11 mouse cellular contexts compared by ENCODE assay signal in genomic region chr11:75409679-75410575, GRCm38 (mm10). TPM values are rescaled to one million over a fixed set of nuclear protein-coding genes. Genes with fewer than 3 reads are reported as not detected.
DNase-seq lines count a peak whose midpoint lies in the region; ATAC-seq and TF ChIP-seq lines count a peak whose summit lies in the region.
"Had no signal": no experiment of that assay in that cellular context is flagged by ENCODE, and none has a peak within 500 bp of the region (broad histone marks: within the 10 kb centered on the region; RNA-seq: fewer than 3 reads in every experiment).

No protein-coding gene starts in this region.

- DNase-seq in A20 (ENCODE audit: low read depth, low spot score), result peak; percentile 87
- DNase-seq in B cell, adult 2 months, result peak; percentile 56 to 59
- DNase-seq in kidney, adult 2 months, result peak; percentile 59
- DNase-seq in gastrocnemius, adult 2 months, result no peak
- DNase-seq in c-Kit-positive CD71-positive TER-119-positive erythroid progenitor cells, embryonic 14.5 days (ENCODE audit: low spot score), result no peak
- DNase-seq: adrenal gland, postnatal 10 days; cerebellum, postnatal 14 days had no signal

- H3K9me3 ChIP-seq in neural tube, embryonic 15.5 days (replicated peaks), result no peaks in the 10 kb centered on the region
- no peaks in the 10 kb centered on the region for H3K9me3 ChIP-seq in midbrain, embryonic 13.5 days

- H3K36me3 ChIP-seq in kidney, adult 2 months (ENCODE audit: control insufficient read depth, insufficient read depth, low read length), result no peaks in the 10 kb centered on the region
- H3K36me3 ChIP-seq in neural tube, embryonic 15.5 days, result peaks cover 3% of the 10 kb centered on the region; the same call in 1 of the 2 replicates
- 0 out of 2 replicates have a peak, but pooled peaks cover 3% of the 10 kb centered on the region for H3K36me3 ChIP-seq in midbrain, embryonic 13.5 days

- no peak for TF ChIP-seq POLR2A in kidney, adult 2 months (IDR thresholded peaks at IDR 0.05; ENCODE audit: low read depth, low read length)

- H3K9ac ChIP-seq in neural tube, embryonic 15.5 days (replicated peaks), result no peak overlapping the region
- H3K9ac ChIP-seq in midbrain, embryonic 13.5 days (replicated peaks), result no peak overlapping the region

- no peaks in the 10 kb centered on the region for H3K27me3 ChIP-seq in kidney, adult 2 months (replicated peaks; ENCODE audit: control insufficient read depth, insufficient read depth, low read length)
- H3K27me3 ChIP-seq in neural tube, embryonic 15.5 days (replicated peaks), result no peaks in the 10 kb centered on the region
- no peaks in the 10 kb centered on the region for H3K27me3 ChIP-seq in midbrain, embryonic 13.5 days

- no peak overlapping the region for H3K4me3 ChIP-seq in kidney, adult 2 months (ENCODE audit: insufficient read depth, low read depth, low read length)
- H3K4me3 ChIP-seq in neural tube, embryonic 15.5 days (replicated peaks), result no peak overlapping the region
- H3K4me3 ChIP-seq in gastrocnemius, adult 2 months, result no peak overlapping the region
- H3K4me3 ChIP-seq in midbrain, embryonic 13.5 days (replicated peaks), result no peak overlapping the region

- intact Hi-C loops in gastrocnemius, adult 2 months (cut with DNase I), result no loop called here

- H3K27ac ChIP-seq in kidney, adult 2 months (ENCODE audit: insufficient read depth, low read depth, low read length), result peak overlapping the region; percentile 20; the same call in 1 of the 2 replicates
- peak overlapping the region; percentile 58 for H3K27ac ChIP-seq in neural tube, embryonic 15.5 days (replicated peaks)
- no peak overlapping the region for H3K27ac ChIP-seq in gastrocnemius, adult 2 months
- H3K27ac ChIP-seq in midbrain, embryonic 13.5 days, result no peak overlapping the region

- H3K4me1 ChIP-seq in kidney, adult 2 months (ENCODE audit: control insufficient read depth, insufficient read depth, low read length), result peaks cover 12% of the 10 kb centered on the region; the same call in 1 of the 2 replicates
- H3K4me1 ChIP-seq in neural tube, embryonic 15.5 days, result no peaks in the 10 kb centered on the region
- no peaks in the 10 kb centered on the region for H3K4me1 ChIP-seq in midbrain, embryonic 13.5 days (replicated peaks)

- no peak for ATAC-seq in neural tube, embryonic 15.5 days (ENCODE audit: low FRiP score)
- ATAC-seq in midbrain, embryonic 13.5 days, result no peak

- TF ChIP-seq CTCF in kidney, adult 2 months (conservative IDR thresholded peaks at IDR 0.05; ENCODE audit: insufficient read depth, insufficient read length, low read depth, low read length), result no peak
- no peak for TF ChIP-seq CTCF in gastrocnemius, adult 2 months (IDR thresholded peaks at IDR 0.05)

- H3K4me2 ChIP-seq in neural tube, embryonic 15.5 days, result no peak overlapping the region
- H3K4me2 ChIP-seq in midbrain, embryonic 13.5 days (replicated peaks), result no peak overlapping the region

- 40% methylated on average over 17 of the region's 17 CpGs for WGBS in kidney, adult 2 months
- 74% methylated on average over 17 of the region's 17 CpGs for WGBS in neural tube, embryonic 15.5 days
- 74% methylated on average over 17 of the region's 17 CpGs for WGBS in midbrain, embryonic 13.5 days

RNA-seq across cellular contexts. Expression of gene Serpinf1, which starts 12.6 kb away (rescaled TPM):
- 17.2 and 29.9 TPM in 2 replicates for polyA plus RNA-seq in kidney, adult 2 months (2012; rRNA removed)
- 63.4 and 69.1 TPM in 2 replicates for polyA plus RNA-seq in neural tube, embryonic 15.5 days (2015; fragmentation: Nextera tagmentation; extraction: Ambion mirVana)
- total RNA-seq in gastrocnemius, adult 2 months (2021), result 100 to 1,000 TPM in 1 of 2 experiments, 10 to 100 TPM in 1; 55.5 to 168 TPM
- polyA plus RNA-seq in midbrain, embryonic 13.5 days (2015; fragmentation: Nextera tagmentation; extraction: Ambion mirVana), result 27.5 and 31.5 TPM in 2 replicates

RNA-seq across cellular contexts. Expression of gene Serpinf2, which starts 29.5 kb away (rescaled TPM):
- 126 and 141 TPM in 2 replicates for polyA plus RNA-seq in kidney, adult 2 months (2012; rRNA removed)
- polyA plus RNA-seq in neural tube, embryonic 15.5 days (2015; fragmentation: Nextera tagmentation; extraction: Ambion mirVana), result 0.33 and 1.6 TPM in 2 replicates
- total RNA-seq in gastrocnemius, adult 2 months (2021), result not detected
- 0.07 TPM in 1 of 2 replicates, not detected in the other for polyA plus RNA-seq in midbrain, embryonic 13.5 days (2015; fragmentation: Nextera tagmentation; extraction: Ambion mirVana)
- total RNA-seq: left cerebral cortex, postnatal 10 days had no signal
- polyA plus RNA-seq: heart, embryonic 14.5 days had no signal

RNA-seq across cellular contexts. Expression of gene Wdr81, which starts 44.6 kb away (rescaled TPM):
- 17.7 and 21.0 TPM in 2 replicates for polyA plus RNA-seq in kidney, adult 2 months (2012; rRNA removed)
- 6.3 and 6.6 TPM in 2 replicates for polyA plus RNA-seq in neural tube, embryonic 15.5 days (2015; fragmentation: Nextera tagmentation; extraction: Ambion mirVana)
- total RNA-seq in gastrocnemius, adult 2 months (2021), result 1 to 10 TPM; 4.9 to 6.4 TPM
- 6.8 and 8.1 TPM in 2 replicates for polyA plus RNA-seq in midbrain, embryonic 13.5 days (2015; fragmentation: Nextera tagmentation; extraction: Ambion mirVana)

RNA-seq across cellular contexts. Expression of gene Tlcd2, which starts 51.6 kb away (rescaled TPM):
- 14.2 and 14.6 TPM in 2 replicates for polyA plus RNA-seq in kidney, adult 2 months (2012; rRNA removed)
- 2.4 and 8.5 TPM in 2 replicates for polyA plus RNA-seq in neural tube, embryonic 15.5 days (2015; fragmentation: Nextera tagmentation; extraction: Ambion mirVana)
- 1 to 10 TPM; 2.6 to 3.1 TPM for total RNA-seq in gastrocnemius, adult 2 months (2021)
- 2.0 and 2.5 TPM in 2 replicates for polyA plus RNA-seq in midbrain, embryonic 13.5 days (2015; fragmentation: Nextera tagmentation; extraction: Ambion mirVana)

Comparison
In these comparisons a context has a peak if more than half of its experiments do, and no peak if none do; other contexts are left out.
1. DNase-seq: peak in A20 (single experiment), B cell, adult 2 months (2 of 2) and kidney, adult 2 months (single experiment); none in gastrocnemius, adult 2 months (single experiment) and c-Kit-positive CD71-positive TER-119-positive erythroid progenitor cells, embryonic 14.5 days (single experiment).
2. H3K27ac ChIP-seq: peak in kidney, adult 2 months (single experiment) and neural tube, embryonic 15.5 days (single experiment); none in gastrocnemius, adult 2 months (single experiment) and midbrain, embryonic 13.5 days (single experiment).
3. RNA of gene Serpinf2, which starts 29.5 kb away (polyA plus RNA-seq): 126 to 141 TPM in kidney, adult 2 months; 0.33 to 1.6 TPM in neural tube, embryonic 15.5 days and 0.07 TPM in midbrain, embryonic 13.5 days; every median in the first group is over 10 times any median in the second.